Mouse (Mus musculus) left cerebral cortex, postnatal 36 days (tissue): Measurements from ENCODE around the gene Rbms2. TPM values are rescaled to one million over a fixed set of nuclear protein-coding genes. Genes with fewer than 3 reads are reported as not detected.
A peak's percentile ranks its signal among the peaks of the same experiment; 100 is the strongest.
"Not testable (repeated sequence)": the region's sequence is repeated elsewhere in the genome, so short reads cannot be mapped to it uniquely, and the experiment has no call there.

ENCODE experiments used
- DNase-seq, 2 experiments: peaks; one replicate each; pipeline ENCODE4 v3.0.0; 2021 to 2022; ENCODE audit warnings: low spot score in 2 of 2, mixed read lengths in 1 of 2
- intact Hi-C: fragments of 180-260 bp; cut with DNase I; formaldehyde crosslinking; loops from one replicate; pipeline ENCODE4 v1.15.1; 2025
- total RNA-seq, 2 experiments: library from RNA; stranded (reverse); gene quantifications; 2 replicates each; pipeline ENCODE4 v1.2.3; 2021

The Rbms2 gene
- total RNA-seq, 2 experiments from 2014 or later, result 12.1 to 15.6 TPM

DNA sequence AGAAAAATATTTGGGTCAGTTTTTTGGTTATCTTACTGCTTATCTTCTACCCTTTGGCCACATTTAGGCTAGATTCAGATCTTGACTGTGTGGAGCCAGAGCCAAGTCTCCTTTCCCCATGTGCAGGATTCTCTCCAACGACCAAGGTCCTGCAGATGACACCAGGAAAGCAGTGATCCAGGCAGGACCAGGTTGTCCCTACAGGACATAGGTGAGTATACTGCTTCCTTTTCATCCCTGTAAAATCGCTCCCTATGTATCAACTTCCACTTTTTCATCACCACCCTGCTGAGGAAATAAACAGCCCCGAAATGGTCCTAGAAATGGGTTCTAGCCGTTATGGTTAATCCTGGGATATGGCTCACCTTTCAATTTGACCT, 83.8 kb downstream of the Rbms2 start:
- DNase-seq, result no peak
- intact Hi-C loops, result loop anchor here (5.0 kb wide), 2 partner anchors 36 to 81 kb away; no protein-coding TSS in a partner anchor

DNA sequence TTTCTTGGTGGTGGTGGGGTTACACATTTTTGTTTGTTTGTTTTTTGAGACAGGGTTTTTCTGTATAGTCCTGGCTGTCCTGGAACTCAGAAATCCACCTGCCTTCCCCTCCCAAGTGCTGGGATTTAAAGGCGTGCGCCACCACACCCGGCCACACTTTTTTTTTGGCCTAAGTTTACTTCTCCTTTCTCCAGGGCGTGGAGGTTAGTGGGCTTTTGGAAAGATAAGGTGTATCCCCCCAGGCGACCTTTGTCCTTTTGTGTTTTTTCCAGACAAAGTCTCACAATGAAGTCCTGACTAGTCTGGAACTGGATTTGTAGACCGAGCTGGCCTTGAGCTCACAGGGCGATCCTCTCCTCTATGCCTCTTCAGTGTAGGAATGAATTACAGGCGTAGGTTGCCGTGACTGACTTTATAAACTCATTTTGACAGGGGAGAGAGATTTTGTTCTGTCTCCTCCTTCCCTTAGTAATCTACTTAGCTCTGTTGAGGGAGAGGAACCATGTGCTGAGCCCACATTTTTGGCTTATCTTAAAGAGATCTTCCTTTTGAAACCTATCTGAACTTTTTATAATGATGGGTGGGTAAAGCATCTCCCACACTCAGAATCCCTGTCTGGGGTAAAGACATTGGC, 85.0 kb downstream of the Rbms2 start:
- DNase-seq, result no peak
- intact Hi-C loops, result loop anchor here (5.0 kb wide), 2 partner anchors 37 to 82 kb away; no protein-coding TSS in a partner anchor

DNA sequence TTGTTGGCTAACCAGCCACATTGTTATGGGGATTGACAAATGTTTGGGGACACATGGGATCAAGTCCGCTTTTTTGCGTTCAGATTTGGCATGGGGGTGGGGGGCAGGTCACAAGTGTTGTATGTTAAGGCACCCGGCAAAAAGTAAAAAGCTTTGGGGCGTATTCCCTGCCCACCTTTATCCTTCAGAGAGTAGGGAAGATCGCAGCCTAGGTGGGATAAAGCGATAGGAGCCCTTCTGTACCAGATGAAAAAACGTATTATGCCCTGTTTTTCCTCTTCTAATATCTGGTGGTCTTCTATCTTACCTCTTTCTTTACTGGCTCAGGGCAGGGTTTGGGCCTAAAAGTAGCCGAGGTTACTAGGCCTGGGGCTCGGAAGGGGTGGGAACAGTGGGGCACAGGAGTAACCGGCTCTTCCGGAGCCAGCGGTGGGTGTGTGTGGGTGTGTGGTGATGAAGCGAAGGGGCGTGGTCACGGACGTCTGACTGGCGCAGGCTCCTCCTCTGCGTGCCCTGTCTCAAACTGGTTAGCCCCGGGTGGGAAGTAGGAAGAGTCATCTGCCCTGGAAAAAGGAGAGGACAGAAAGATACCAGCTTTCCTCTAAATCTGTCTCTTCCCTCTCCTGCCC, 85.6 kb downstream of the Rbms2 start:
- intact Hi-C loops, result no loop called here
- peak; percentile 41 to 51 for DNase-seq

DNA sequence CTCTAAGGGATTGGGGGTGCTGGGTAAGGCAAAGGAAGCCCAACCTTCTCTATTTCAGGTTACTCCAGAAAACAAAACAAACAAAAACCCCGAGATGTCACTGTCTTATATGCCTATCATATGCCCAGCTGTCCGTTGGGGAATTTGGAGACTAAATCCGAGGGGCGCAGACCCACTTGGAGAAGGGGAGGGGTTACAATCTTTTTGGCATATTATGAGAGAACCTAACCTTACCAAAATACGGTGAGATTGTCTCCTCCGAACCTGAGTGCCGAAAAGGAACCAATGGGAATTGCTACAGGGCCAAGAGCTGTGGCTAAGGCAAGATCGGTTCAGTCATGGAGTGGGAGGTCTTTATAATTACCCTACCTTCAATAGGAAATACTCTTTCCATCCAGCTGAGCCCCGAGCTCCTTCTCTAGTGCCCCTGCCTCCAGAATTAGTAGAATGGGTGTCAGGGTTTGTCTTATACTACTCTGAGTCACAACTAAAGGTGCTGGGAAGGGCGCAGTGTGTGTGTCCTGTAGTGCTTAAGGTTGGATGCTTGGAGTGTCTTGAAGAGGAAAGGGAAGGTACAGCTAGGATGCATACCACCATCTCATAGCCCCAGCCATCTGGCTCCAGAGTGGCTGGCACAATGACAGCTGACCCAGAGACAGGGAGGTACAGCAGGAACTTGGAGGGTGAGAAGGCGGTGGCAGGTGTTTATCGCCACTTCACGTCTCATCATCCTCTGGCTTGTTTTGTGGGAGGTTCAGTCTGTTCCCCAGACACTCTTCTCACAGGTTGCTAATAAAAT, 86.4 kb downstream of the Rbms2 start:
- intact Hi-C loops, result no loop called here
- DNase-seq, result peak in 1 of 2 experiments; percentile 15

DNA sequence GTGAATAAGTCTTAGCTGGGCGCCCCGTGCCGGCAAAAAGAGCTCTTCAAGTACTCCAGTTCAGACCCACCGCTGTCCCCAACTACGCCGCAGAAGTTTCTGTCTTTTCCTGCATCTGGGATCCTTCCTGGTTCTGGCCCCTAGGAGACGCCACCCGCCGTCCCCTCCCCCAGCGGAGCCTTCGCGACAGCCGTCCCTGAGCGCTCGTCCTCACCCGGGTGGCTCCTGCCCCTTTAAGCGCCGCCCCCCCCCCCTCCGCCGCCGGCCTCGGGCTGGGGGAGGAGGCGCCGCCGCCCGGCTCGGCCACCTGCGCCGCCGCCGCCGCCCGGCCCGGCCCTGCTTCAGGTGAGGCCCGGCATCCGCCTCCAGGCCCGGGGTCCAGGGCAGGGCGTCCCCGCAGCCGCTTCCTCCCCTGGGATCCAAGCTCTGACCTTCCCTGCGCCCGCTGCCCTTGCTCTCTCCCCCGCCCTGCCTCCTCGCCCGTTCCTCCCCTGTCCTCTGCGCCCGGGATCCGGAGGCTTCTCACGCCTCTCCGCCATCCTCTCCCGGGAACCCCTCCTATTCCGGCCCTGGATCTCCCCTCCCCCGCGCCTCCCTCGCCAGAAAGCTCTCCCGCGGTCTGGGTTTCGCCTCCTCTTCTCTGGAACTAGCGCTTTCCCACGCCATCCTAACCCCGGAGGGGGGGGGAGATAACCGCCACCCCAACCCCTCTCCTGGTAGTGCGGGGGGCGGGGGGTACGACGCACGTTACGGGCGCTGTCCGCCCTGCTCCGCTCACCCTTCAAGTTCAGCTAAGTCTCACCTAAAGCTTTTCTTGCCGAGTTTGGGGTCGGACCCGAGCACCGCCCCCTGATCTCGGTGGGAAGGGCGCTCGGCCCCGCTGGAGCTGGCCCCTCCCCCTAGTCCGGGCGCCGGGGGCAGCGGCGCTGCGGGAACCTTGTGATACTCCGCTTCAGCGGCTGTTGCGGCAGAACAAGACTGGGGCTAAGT, 87.3 kb downstream of the Rbms2 start:
- intact Hi-C loops, result no loop called here
- peak; percentile 76 to 78 for DNase-seq

DNA sequence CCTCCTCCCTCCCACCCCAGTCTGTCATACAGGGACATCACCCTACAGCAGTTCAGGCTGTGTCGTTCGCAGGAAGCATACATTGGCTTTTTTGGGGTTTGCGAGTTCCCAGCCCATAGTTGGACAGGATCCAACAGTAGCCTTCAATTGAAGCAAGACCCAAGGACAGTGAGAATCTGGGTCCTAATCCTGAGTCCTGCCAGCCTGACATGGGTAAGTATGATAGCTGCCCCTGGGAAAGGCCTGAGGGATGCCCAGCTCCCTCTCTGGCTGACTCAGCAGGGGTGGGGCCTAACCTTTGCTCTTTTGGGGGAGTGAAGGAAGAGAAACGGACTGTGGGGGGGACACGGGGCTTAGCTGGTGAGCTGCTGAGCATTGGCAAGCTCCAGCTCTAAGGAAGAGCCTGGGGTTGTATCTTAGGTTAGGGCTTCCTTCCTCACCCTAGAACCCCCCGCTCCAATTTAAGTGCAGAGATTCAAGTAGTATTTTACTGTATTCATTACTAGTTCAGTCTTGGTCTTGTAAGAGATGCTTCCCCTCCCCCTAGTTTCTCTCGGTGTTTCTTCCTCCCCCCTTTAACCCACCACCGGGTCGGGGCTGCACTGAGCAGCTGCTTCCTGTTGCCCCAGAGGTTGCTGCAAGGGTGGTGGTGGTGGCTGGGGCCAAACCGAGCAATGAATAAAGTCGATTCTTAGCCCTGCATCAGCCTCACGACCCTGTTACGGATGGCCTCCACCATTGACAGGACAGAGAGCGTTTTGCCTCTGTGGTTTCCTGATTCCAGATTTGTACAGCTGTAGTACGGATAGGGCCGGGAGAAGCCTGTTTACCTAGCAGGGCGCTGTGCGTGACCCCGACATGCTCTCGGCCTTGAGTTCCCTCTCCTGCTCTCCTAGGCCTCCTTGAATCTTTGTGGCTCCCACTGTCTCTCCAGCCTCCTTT, 88.3 kb downstream of the Rbms2 start, which contains the start of gene Baz2a:
TSS of gene Baz2a (plus strand) at position 14 of the 942 bp plus-strand sequence.
- DNase-seq, result peak; percentile 23 to 32
- intact Hi-C loops, result loop anchor here (1.0 to 2.0 kb wide), 2 partner anchors 49 to 94 kb away; no protein-coding TSS in a partner anchor

DNA sequence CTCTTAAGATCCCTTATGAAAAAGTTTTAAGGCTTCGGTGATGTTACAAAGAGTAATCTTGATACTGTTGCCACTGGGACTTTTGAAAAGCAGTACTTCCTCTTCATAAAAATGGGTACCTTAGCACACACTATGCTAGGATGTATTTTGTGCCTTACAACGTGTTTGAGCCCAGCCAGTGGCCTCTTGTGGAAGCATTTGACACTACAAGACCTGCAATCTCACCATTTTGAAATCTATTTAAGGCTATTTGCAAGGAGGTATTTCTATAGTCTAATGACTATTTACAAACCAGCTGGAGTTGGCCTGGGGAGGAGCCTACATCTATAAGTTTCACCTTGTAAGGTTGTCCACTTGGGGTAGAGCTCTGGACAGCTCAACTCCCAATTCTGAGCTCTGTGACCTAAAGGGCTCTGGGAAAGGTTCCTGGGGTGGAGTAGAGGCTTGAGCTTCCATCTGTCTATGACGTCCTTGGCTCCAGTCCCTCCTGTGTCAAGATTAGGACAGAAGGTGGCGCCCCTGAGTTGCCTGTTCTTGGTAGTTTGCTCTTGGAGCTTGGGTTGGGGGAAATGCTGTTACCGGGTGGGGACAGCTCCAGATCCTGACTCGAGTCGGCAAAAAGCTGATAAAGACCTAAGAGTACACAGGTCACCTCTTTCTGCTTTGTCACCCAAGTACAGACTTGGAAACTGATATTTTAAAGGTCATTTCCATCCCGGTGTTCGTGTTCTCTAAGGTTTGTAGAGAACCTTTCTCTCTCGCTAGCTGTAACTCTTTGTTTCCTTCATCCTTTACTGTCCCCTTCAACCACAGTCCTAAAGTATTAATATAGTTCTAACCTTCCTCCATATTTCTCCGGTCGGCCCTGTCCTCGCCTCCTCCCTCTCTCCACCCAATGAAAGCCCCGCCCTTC, 89.2 kb downstream of the Rbms2 start:
- peak; percentile 83 to 88 for DNase-seq
- intact Hi-C loops, result loop anchor here (1.0 to 2.0 kb wide), 2 partner anchors 50 to 95 kb away; no protein-coding TSS in a partner anchor

DNA sequence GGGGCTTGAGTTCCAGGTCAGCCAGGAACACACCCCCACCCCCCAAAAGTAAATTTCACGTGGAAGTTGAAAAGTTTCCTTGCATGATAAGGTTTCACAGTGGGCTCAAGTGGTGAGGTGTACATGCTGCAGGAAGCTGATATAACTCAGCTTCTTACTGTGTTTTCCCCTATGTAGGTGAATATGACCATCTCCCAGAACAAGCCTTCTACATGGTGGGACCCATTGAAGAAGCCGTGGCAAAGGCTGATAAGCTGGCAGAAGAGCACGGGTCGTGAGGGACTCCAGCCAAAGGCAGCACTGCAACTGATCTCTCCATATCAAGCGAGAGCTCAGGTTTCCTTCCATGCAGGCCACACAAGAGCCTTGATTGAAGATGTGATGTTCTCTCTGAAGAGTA, 90.3 kb downstream of the Rbms2 start:
- no peak for DNase-seq
- intact Hi-C loops, result loop anchor here (2.0 kb wide), 1 partner anchor 51 kb away; no protein-coding TSS in a partner anchor

DNA sequence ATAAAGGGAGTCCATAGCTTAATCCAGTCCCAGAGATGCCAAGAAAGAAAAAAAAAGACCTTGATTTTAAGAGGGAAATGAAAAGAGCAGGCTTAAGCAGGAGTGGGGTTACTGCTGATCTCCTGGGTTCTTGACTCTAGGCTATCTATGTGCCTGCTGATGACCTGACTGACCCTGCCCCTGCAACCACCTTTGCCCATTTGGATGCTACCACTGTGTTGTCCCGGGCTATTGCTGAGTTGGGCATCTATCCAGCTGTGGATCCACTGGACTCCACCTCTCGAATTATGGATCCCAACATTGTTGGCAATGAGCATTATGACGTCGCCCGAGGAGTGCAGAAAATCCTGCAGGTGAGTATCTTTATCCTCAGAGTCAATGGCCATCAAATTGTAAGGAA, 91.9 kb downstream of the Rbms2 start:
- intact Hi-C loops, result no loop called here
- no peak for DNase-seq

DNA sequence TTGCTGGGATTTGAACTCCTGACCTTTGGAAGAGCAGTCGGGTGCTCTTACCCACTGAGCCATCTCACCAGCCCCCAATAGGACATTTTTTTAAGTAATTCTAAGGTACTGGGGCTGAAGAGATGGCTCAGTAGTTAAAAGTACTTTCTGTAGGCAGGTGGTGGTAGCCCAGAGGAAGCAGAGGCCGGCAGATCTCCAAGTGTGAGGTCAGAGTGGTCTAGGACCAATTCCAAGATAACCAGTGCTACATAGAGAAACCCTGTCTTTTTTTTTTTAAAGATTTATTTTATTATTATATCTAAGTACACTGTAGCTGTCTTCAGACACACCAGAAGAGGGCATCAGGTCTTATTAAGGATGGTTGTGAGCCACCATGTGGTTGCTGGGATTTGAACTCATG, 92.9 kb downstream of the Rbms2 start:
- intact Hi-C loops, result not testable (repeated sequence)

DNA sequence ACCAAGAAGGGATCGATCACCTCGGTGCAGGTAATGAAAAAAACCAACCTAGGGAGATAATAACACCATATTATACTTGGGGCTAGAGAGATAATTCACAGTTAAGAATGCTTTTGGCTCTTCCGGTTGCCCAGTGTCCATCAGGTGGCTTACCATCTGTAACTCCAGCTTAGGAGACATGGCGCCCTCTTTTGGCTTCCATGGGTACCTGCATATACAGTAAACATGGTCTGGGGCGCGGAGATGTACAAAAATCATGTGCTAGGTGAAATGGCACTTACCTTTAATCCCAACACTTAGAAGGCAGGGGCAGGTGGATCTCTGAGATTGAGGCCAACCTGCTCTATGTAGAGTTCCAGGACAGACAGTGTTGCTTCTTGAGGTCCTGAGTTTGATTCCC, 93.7 kb downstream of the Rbms2 start:
- intact Hi-C loops, result no loop called here
- no peak for DNase-seq

More for the DNA sequence above, 92.9 kb downstream of the Rbms2 start:
- DNase-seq, result not testable (repeated sequence)

DNA sequence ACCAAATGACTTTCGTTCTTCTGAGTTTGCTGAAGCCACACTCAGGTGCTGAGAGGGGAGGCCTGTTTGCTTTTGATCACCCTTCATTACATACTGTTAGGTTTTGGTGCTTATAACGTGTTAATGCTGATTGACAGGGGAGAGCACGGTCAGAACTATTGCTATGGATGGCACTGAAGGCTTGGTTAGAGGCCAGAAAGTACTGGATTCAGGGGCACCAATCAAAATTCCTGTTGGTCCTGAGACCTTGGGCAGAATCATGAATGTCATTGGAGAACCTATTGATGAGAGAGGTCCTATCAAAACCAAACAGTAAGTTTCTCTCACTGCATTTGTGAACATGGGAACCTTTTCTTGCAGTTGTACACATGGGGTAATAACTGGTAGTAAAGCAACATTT, 95.9 kb downstream of the Rbms2 start:
- intact Hi-C loops, result no loop called here
- DNase-seq, result no peak

DNA sequence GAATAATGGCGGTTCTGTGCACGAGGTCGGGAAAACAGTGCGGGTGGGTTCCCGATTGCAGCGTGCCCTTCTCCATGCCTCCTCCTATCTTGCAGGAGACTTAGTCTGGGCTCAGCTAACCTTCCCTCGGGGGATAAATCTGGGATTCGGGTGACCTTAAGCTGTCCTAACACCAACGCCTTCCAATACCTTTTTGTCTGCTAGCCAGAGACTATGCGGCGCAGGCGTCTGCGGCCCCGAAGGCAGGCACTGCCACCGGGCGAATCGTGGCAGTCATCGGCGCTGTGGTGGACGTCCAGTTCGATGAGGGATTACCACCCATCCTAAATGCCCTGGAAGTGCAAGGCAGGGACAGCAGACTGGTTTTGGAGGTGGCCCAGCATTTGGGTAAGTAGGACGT, 96.4 kb downstream of the Rbms2 start:
- intact Hi-C loops, result no loop called here
- peak; percentile 32 to 41 for DNase-seq

DNA sequence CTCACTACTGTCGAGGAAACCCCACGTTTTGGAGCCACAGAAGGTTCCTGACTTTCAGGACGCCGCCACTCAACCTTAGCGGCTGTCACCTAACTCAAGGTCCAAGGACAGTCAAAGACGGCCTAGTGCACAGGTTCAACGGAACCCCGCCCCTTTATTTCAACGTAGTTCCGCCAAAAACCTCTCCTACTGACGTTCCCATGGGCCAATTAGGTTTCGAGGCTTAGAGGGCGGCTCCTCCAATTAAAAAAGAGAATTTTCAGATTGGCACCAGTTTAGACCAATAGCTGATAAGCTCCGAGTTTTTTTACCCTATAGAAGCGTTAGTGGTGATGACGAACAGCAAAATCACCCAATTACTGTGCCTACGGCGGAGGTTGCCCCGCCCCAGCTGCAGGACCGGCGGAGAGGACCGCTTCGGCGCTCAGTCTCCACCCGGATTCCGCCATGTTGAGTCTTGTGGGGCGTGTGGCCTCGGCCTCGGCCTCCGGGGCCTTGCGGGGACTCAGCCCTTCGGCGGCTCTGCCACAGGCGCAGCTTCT, 97.1 kb downstream of the Rbms2 start, which contains the start of gene Atp5b:
TSS of gene Atp5b (plus strand) at position 394 of the 542 bp plus-strand sequence.
- intact Hi-C loops, result no loop called here
- peak; percentile 96 to 98 for DNase-seq

DNA sequence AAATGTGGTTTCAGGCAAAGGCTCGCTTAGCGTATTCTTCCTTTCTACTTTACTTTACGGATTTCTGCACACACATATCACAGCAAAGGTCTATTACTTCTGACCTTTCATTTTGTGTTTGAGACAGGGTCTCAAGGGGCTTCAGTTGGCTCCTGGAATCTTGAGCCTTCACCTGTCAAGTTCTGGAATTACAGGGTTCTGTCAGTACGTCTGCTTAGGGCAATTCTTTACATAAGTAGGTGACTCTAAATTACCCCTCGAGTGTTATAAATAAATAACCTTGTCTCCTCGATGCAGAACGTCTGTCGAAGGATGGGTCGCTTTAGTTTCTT, 97.7 kb downstream of the Rbms2 start:
- DNase-seq, result no peak
- intact Hi-C loops, result no loop called here

DNA sequence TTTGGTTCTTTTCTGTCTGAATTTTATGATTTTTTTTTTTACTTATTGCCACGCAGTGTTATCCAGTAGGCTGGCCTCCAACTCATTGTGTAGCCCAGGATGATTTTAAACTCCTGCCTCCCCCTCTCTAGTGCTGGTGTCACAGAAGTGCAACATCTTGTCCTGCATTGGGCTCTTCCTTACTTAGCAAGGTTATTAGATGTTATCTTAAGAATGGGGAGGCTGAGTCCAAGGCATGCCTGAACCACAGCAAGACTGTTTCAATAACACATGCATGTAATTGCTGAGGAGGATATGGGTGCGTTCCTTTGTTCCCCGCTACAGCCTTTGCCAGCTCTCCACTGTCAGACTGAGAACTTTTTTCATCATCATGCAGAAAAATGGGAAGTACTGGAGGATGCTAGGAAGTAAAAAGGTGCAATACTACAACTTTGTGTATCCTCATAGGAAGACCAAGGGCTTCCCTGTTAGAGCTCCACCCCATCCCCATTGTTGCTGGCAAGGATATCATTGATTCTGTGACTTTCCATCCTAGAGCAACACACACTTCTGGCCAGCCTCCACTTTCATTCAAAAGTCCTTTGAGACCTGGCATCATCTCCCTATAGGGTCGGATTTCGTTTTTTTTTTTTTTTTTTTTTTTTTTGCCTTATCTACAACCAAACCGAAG, 98.2 kb downstream of the Rbms2 start:
- no peak for DNase-seq
- intact Hi-C loops, result no loop called here
